Mouse (Mus musculus): ENCODE results near the gene Pde10a. TPM values are rescaled to one million over a fixed set of nuclear protein-coding genes. Genes with fewer than 3 reads are reported as not detected.
A peak's percentile ranks its signal among the peaks of the same experiment; 100 is the strongest.

Gene Pde10a
- polyA plus RNA-seq, 1 experiment from 2014 or later = 2.6 TPM

DNA sequence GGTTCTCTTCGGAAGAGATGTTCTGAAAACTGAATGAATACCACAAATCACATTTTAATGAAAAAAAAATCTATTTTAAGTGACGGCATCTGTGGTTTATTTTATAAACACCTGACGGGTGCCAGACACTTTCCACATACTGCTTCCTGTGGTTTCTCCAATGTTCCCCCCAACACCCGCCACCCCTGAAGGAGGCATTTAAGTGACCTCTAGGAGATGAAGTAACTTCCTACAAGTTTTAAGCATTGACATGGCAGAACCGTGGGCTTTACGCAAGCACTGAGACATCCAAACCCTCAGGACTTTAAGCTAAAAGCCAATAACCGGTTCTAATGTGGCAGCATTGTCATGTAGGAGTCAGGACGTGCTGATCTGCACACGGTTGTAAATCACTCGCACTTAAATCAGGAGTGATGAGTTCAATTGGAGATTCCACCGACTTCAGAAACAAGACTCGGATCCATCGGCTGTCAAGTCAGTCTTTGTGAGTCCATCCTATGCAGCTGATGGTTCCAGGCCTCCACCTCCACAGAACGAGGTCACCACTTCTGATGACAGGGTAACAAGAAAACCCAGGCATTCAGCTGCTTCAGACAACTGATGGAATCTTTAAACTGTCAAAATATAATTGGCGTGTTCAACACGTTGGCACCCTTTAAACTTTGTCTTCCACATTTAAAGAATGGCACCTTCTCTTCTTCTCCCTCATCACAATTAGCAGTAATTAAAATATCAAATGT, 115.7 kb downstream of the Pde10a start:
- WGBS = 71% methylated on average over 16 of the region's 16 CpGs
- Histone ChIP-seq H3K4me3 (ENCODE audit: low read depth, low read length) (no peak overlapping the region), H3K36me3 (ENCODE audit: insufficient read depth) (no peaks in the 10 kb centered on the region), H3K4me1 (ENCODE audit: insufficient read depth) (no peaks in the 10 kb centered on the region), H3K27ac (ENCODE audit: low read depth) (no peak overlapping the region), H3K9ac (no peak overlapping the region), H3K4me2 (no peak overlapping the region), H3K9me3 (ENCODE audit: low read depth, low read length) (no peaks in the 10 kb centered on the region), H3K27me3 (ENCODE audit: insufficient read depth, low read length) (no peaks in the 10 kb centered on the region)
- ATAC-seq (ENCODE audit: insufficient read depth) = no peak
- DNase-seq = no peak
- no peak for TF ChIP-seq CTCF (IDR thresholded peaks at IDR 0.05; ENCODE audit: low read depth)

DNA sequence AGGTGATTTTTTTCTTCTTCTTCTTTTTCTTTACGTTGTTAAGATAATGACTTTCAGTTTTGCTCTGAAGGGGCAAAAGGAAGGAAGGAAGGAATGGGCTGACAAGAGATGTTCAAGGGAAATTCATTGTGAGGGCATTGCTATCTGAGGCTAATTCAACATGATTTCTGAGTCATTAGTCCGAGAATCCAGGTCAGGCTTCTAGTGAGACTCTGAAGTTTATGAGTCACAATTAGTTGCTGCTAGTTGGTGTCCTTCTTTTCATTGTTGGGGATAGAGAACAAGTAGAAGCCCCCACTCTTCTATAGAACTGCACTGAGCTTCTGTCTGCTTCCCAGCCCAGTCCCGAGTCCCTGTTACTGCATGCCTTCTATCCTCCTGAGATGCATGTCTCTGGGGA, 116.3 kb downstream of the Pde10a start:
- DNase-seq = no peak
- ATAC-seq (ENCODE audit: insufficient read depth) = no peak
- TF ChIP-seq CTCF (IDR thresholded peaks at IDR 0.05; ENCODE audit: low read depth) = no peak
- Histone ChIP-seq H3K4me3 (ENCODE audit: low read depth, low read length) (no peak overlapping the region), H3K4me1 (ENCODE audit: insufficient read depth) (no peaks in the 10 kb centered on the region), H3K27me3 (ENCODE audit: insufficient read depth, low read length) (no peaks in the 10 kb centered on the region), H3K36me3 (ENCODE audit: insufficient read depth) (no peaks in the 10 kb centered on the region), H3K4me2 (no peak overlapping the region), H3K27ac (ENCODE audit: low read depth) (no peak overlapping the region), H3K9ac (no peak overlapping the region), H3K9me3 (ENCODE audit: low read depth, low read length) (no peaks in the 10 kb centered on the region)
- 54% methylated on average over 3 of the region's 3 CpGs for WGBS

- Histone ChIP-seq H3K4me3 (ENCODE audit: low read depth, low read length) (no peak overlapping the region), H3K27me3 (ENCODE audit: insufficient read depth, low read length) (no peaks in the 10 kb centered on the region), H3K36me3 (ENCODE audit: insufficient read depth) (no peaks in the 10 kb centered on the region), H3K9ac (no peak overlapping the region), H3K4me1 (ENCODE audit: insufficient read depth) (no peaks in the 10 kb centered on the region), H3K4me2 (no peak overlapping the region), H3K9me3 (ENCODE audit: low read depth, low read length) (no peaks in the 10 kb centered on the region), H3K27ac (ENCODE audit: low read depth) (no peak overlapping the region)
- no peak for DNase-seq
- WGBS = 60% methylated on average over 3 of the region's 3 CpGs
- no peak for TF ChIP-seq CTCF (IDR thresholded peaks at IDR 0.05; ENCODE audit: low read depth)
- ATAC-seq (ENCODE audit: insufficient read depth) = no peak
These were observed 117.2 kb downstream of the Pde10a start for GRCm38 (mm10) chr17:8642356-8642755.

GRCm38 (mm10) chr17:8647372-8647871, 122.2 kb downstream of the Pde10a start:
- Histone ChIP-seq H3K4me1 (ENCODE audit: insufficient read depth) (no peaks in the 10 kb centered on the region), H3K27me3 (ENCODE audit: insufficient read depth, low read length) (no peaks in the 10 kb centered on the region), H3K36me3 (ENCODE audit: insufficient read depth) (no peaks in the 10 kb centered on the region), H3K4me2 (no peak overlapping the region), H3K27ac (ENCODE audit: low read depth) (no peak overlapping the region), H3K4me3 (ENCODE audit: low read depth, low read length) (no peak overlapping the region), H3K9ac (no peak overlapping the region), H3K9me3 (ENCODE audit: low read depth, low read length) (no peaks in the 10 kb centered on the region)
- ATAC-seq (ENCODE audit: insufficient read depth) (no peak), DNase-seq (no peak)
- TF ChIP-seq CTCF (IDR thresholded peaks at IDR 0.05; ENCODE audit: low read depth) = no peak
- WGBS = 58% methylated on average over 8 of the region's 8 CpGs

DNA sequence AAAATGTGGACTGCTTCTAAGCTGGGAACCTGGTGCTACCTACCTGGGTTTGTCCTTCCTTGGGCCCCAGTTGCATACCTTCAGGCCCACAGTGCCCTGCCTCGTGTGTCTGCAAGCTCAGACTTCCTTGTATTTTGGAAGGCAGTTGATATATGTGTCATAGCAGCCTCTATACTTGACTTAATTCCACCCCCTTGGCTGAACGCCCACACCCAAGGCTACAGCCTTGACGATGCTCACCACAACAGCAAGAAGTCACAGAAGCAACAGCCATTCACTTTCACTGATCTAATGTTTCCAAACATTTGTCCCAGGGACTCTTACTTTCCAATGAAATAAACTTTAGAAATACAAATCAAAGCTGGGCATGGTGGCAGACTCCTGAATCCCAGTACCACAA, 123.1 kb downstream of the Pde10a start:
- 53% methylated on average over 3 of the region's 3 CpGs for WGBS
- Histone ChIP-seq H3K4me3 (ENCODE audit: low read depth, low read length) (no peak overlapping the region), H3K4me1 (ENCODE audit: insufficient read depth) (no peaks in the 10 kb centered on the region), H3K9me3 (ENCODE audit: low read depth, low read length) (no peaks in the 10 kb centered on the region), H3K4me2 (no peak overlapping the region), H3K27ac (ENCODE audit: low read depth) (no peak overlapping the region), H3K36me3 (ENCODE audit: insufficient read depth) (no peaks in the 10 kb centered on the region), H3K9ac (no peak overlapping the region), H3K27me3 (ENCODE audit: insufficient read depth, low read length) (no peaks in the 10 kb centered on the region)
- no peak for TF ChIP-seq CTCF (IDR thresholded peaks at IDR 0.05; ENCODE audit: low read depth)
- no peak for ATAC-seq (ENCODE audit: insufficient read depth)
- DNase-seq = peak; percentile 40

DNA sequence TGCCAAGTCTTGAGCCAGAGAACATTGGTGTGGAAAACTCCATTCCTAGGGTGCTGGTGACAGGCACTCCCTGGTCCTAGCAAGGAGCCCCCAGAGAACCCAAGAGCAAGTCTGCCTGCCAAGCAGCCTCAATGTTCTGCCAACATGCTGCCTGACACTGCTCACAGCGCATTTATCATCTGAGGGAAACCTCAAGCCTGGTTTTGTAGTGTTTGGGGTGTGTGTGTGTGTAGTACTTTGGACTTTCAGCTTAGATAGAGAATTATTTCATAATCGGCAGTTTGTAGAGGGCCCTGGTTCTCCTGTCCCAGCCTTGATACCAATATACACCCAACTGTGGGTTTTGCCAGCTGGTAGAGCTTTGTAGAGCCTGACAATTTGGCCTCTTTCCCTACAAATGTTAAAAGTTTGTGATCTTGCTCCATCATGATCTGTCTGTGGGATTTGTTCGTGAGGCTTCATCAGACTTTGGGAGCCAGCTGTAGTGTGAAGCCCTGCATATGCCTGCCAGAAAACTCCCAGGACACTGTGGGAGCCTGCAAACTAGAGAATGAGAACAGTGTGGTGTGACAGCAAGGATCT, 127.6 kb downstream of the Pde10a start:
- Histone ChIP-seq H3K4me3 (ENCODE audit: low read depth, low read length) (no peak overlapping the region), H3K9me3 (ENCODE audit: low read depth, low read length) (no peaks in the 10 kb centered on the region), H3K9ac (no peak overlapping the region), H3K4me1 (ENCODE audit: insufficient read depth) (no peaks in the 10 kb centered on the region), H3K4me2 (no peak overlapping the region), H3K36me3 (ENCODE audit: insufficient read depth) (no peaks in the 10 kb centered on the region), H3K27me3 (ENCODE audit: insufficient read depth, low read length) (peaks cover 3% of the 10 kb centered on the region; the same call in 1 of the 2 replicates), H3K27ac (ENCODE audit: low read depth) (no peak overlapping the region)
- WGBS = 66% methylated on average over 3 of the region's 3 CpGs
- ATAC-seq (ENCODE audit: insufficient read depth) (peak; percentile 49; the same call in 1 of the 2 replicates), DNase-seq (peak; percentile 36)
- no peak for TF ChIP-seq CTCF (IDR thresholded peaks at IDR 0.05; ENCODE audit: low read depth)

- 52% methylated on average over 9 of the region's 9 CpGs for WGBS
- Histone ChIP-seq H3K4me3 (ENCODE audit: low read depth, low read length) (no peak overlapping the region), H3K36me3 (ENCODE audit: insufficient read depth) (no peaks in the 10 kb centered on the region), H3K4me2 (no peak overlapping the region), H3K4me1 (ENCODE audit: insufficient read depth) (no peaks in the 10 kb centered on the region), H3K27me3 (ENCODE audit: insufficient read depth, low read length) (peaks cover 3% of the 10 kb centered on the region; the same call in 1 of the 2 replicates), H3K27ac (ENCODE audit: low read depth) (no peak overlapping the region), H3K9ac (no peak overlapping the region), H3K9me3 (ENCODE audit: low read depth, low read length) (no peaks in the 10 kb centered on the region)
- DNase-seq = no peak
- ATAC-seq (ENCODE audit: insufficient read depth) = no peak
- no peak for TF ChIP-seq CTCF (IDR thresholded peaks at IDR 0.05; ENCODE audit: low read depth)
These were observed 132.5 kb downstream of the Pde10a start for GRCm38 (mm10) chr17:8657661-8658060.
